Mouse (Mus musculus) liver, adult 2 months (tissue): ENCODE measurements at regions not wholly inside any gene's neighbourhood (a gene's known extent, or its start where the extent isn't known, plus 50 kb on each side); places are given as distances from the start of the nearest gene placed in this dataset.

Experiments
- DNase-seq: peaks from one replicate; pipeline ENCODE4 v3.0.0-alpha.2; 2011; ENCODE audit warnings: low read depth, low spot score; ENCODE audit errors: extremely low read depth
- H3K27ac ChIP-seq: fragments of 200-500 bp; replicated peaks from 2 replicates; pipeline ENCODE4 v1.5.1; 2012; ENCODE audit warnings: low read depth, mild to moderate bottlenecking, control low read depth, inconsistent platforms, low read length; ENCODE audit not compliant: insufficient read depth
- H3K27me3 ChIP-seq: fragments of 200-500 bp; 2 replicates; pipeline ENCODE4 v1.6.1; 2012; ENCODE audit warnings: mild to moderate bottlenecking, moderate library complexity, low read length, inconsistent platforms; ENCODE audit not compliant: control insufficient read depth, insufficient read depth
- H3K36me3 ChIP-seq: fragments of 200-500 bp; 2 replicates; pipeline ENCODE4 v1.6.1; 2012; ENCODE audit warnings: low read length, inconsistent platforms; ENCODE audit not compliant: control insufficient read depth, insufficient read depth
- H3K4me1 ChIP-seq: fragments of 200-500 bp; 2 replicates; pipeline ENCODE4 v1.6.1; 2011; ENCODE audit warnings: low read length; ENCODE audit not compliant: control insufficient read depth, insufficient read depth
- H3K4me3 ChIP-seq: fragments of 200-500 bp; 2 replicates; pipeline ENCODE4 v1.5.1; 2011; ENCODE audit warnings: low read depth, mild to moderate bottlenecking, control low read depth, low read length, moderate library complexity; ENCODE audit not compliant: insufficient read depth
- H3K79me2 ChIP-seq: fragments of 200-500 bp; 2 replicates; pipeline ENCODE4 v1.6.1; 2012; ENCODE audit warnings: inconsistent platforms, mild to moderate bottlenecking, low read length, moderate library complexity; ENCODE audit not compliant: control insufficient read depth, insufficient read depth
- H3K9ac ChIP-seq: fragments of 200-500 bp; 2 replicates; pipeline ENCODE4 v1.6.1; 2012; ENCODE audit warnings: low read depth, mild to moderate bottlenecking, control low read depth, inconsistent platforms, low read length
- CTCF ChIP-seq: fragments of 200-500 bp; IDR thresholded peaks from 2 replicates; pipeline ENCODE4 v1.5.1; 2011; ENCODE audit warnings: low read depth, low read length, control low read depth
- POLR2A ChIP-seq: fragments of 200-500 bp; IDR thresholded peaks from 2 replicates; pipeline ENCODE4 v1.6.1; 2011; ENCODE audit warnings: low read length, control low read depth; ENCODE audit not compliant: insufficient read depth; ENCODE audit errors: extremely low read depth
- WGBS: fragments of 180-500 bp; shearing (Covaris S2); methylation state at CpG from one replicate; pipeline ENCODE4 v1.1.7; 2018; 5-methylcytosine and 5-hydroxymethylcytosine counted together

DNA sequence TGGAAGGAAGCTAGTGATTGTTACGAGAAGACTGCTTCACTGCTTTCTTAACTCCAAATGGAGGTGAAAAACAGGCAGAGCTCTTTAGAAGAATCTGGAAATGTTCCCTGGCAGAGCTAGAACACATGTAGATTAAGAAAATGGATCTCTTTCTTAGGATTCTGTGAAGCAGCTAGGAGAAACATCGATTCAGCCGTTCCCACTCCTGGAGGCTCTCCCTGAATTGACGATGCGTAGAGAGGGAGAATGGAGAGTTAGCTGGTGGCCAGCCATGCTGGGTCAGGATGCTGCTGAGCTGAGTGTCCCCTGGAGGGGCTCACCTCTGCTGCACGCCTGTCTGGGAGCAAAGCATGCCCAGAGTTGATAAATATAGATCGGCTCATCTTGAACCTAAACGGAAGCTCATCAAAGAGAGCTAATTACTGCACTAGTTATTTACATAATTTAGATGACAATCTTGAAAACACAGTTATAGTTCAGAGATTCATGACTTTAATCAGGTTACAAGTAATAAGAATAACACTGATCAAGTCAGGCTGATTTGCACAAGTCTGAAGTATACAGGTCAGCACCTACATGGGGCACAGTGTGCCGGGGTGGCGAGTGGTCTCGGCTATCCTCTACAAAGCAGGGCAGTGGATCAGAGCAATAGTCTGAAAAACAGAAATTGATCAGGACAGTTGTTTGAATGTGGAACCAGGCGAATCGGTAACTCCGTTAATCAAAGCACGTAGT lies 273.0 kb downstream of the Rngtt start:
- H3K36me3 ChIP-seq, result no peaks in the 10 kb centered on the region
- peaks cover 2% of the 10 kb centered on the region; the same call in 1 of the 2 replicates for H3K4me1 ChIP-seq
- WGBS, result 86% methylated on average over 15 of the region's 15 CpGs
- H3K9ac ChIP-seq, result no peak overlapping the region
- H3K27me3 ChIP-seq, result no peaks in the 10 kb centered on the region
- TF ChIP-seq POLR2A, result no peak
- no peak for TF ChIP-seq CTCF
- no peak for DNase-seq
- H3K4me3 ChIP-seq, result no peak overlapping the region
- no peaks in the 10 kb centered on the region for H3K79me2 ChIP-seq
- no peak overlapping the region for H3K27ac ChIP-seq

DNA sequence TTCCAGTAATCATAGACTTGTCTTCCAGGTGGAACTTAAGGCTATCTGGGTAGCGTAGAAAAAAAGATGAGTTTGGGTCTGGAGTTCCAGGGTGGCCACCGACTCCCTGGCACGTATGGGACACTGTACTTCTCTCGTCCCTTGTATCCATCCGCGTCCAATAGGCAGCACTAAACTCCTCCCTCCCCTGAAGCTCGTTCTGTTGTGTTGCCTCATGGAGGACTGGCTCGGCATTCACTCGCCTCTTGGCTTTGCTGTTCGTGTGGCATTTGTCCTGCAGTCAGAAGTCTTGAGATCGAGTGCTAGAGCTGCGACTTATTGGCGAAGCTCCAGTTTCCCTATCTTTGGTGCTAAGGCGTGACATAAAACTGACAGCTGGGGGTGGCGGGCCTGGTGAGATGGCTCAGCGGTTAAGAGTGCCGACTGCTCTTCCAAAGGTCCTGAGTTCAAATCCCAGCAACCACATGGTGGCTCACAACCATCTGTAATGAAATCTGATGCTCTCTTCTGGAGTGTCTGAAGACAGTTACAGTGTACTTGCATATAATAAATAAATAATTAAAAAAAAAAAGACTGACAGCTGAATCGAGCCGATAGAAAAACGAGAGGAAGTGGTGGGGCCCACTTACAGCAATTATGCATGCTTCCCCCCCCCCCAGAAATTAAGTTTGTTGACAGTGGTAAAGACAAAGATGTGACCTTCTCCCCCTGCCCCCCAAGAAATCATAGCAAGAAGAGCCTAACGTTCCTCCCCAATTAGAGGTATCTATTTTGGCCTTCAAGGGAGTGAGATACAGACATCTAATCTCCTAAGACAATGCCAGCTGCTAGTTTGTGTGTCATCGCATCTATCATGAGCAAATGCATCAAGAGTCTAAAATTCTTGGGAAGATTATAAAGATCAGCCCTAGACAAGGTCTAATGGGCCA lies 274.1 kb downstream of the Rngtt start:
- Histone ChIP-seq H3K27me3 (no peaks in the 10 kb centered on the region), H3K79me2 (no peaks in the 10 kb centered on the region), H3K27ac (no peak overlapping the region), H3K4me3 (no peak overlapping the region), H3K9ac (no peak overlapping the region), H3K36me3 (no peaks in the 10 kb centered on the region), H3K4me1 (peaks cover 2% of the 10 kb centered on the region; the same call in 1 of the 2 replicates)
- TF ChIP-seq POLR2A, result no peak
- no peak for TF ChIP-seq CTCF
- WGBS, result 88% methylated on average over 22 of the region's 22 CpGs
- no peak for DNase-seq

DNA sequence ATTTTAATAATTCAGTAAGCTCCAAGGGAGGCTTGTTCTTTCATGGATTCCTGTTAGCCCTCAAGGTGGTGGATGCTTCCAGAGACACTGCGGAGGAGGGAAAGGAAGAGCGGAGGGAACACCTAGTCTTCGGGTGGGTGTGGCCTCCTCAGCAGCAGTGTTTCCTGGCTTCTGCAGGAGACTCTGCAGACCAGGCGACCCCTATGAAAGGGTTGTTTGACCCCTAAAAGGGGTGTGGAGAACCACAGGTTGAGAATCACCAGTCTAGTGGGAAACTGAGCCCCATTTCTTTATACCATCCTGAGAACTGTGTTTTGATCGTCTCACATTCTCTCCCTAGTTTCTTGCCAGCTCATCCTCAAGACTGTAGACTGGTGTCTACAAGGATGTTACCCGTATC lies 275.7 kb downstream of the Rngtt start:
- Histone ChIP-seq H3K4me1 (peaks cover 2% of the 10 kb centered on the region; the same call in 1 of the 2 replicates), H3K27ac (no peak overlapping the region), H3K4me3 (no peak overlapping the region), H3K9ac (no peak overlapping the region), H3K36me3 (no peaks in the 10 kb centered on the region), H3K27me3 (no peaks in the 10 kb centered on the region), H3K79me2 (no peaks in the 10 kb centered on the region)
- no peak for DNase-seq
- TF ChIP-seq POLR2A, result no peak
- no peak for TF ChIP-seq CTCF
- 73% methylated on average over 6 of the region's 6 CpGs for WGBS

DNA sequence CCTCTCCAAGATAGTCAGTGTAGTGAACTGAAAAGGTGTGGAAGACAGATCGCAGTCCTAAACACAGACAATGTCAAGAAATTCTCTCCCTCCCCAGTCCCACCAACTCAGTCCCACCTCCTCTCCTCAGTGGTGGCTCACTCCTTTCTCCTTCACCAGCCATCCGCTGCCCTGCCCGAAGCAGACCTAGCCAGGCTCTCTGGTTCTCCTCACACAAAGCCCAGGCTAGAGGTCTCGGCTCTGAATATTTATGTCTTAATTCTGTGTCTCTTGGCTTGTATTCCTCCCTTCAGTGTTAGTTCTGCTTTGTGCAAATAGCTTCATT lies 276.1 kb downstream of the Rngtt start:
- Histone ChIP-seq H3K9ac (no peak overlapping the region), H3K4me3 (no peak overlapping the region), H3K36me3 (no peaks in the 10 kb centered on the region), H3K79me2 (no peaks in the 10 kb centered on the region), H3K4me1 (peaks cover 2% of the 10 kb centered on the region; the same call in 1 of the 2 replicates), H3K27ac (no peak overlapping the region), H3K27me3 (no peaks in the 10 kb centered on the region)
- 73% methylated on average over 4 of the region's 4 CpGs for WGBS
- TF ChIP-seq POLR2A, result no peak
- TF ChIP-seq CTCF, result no peak
- no peak for DNase-seq

DNA sequence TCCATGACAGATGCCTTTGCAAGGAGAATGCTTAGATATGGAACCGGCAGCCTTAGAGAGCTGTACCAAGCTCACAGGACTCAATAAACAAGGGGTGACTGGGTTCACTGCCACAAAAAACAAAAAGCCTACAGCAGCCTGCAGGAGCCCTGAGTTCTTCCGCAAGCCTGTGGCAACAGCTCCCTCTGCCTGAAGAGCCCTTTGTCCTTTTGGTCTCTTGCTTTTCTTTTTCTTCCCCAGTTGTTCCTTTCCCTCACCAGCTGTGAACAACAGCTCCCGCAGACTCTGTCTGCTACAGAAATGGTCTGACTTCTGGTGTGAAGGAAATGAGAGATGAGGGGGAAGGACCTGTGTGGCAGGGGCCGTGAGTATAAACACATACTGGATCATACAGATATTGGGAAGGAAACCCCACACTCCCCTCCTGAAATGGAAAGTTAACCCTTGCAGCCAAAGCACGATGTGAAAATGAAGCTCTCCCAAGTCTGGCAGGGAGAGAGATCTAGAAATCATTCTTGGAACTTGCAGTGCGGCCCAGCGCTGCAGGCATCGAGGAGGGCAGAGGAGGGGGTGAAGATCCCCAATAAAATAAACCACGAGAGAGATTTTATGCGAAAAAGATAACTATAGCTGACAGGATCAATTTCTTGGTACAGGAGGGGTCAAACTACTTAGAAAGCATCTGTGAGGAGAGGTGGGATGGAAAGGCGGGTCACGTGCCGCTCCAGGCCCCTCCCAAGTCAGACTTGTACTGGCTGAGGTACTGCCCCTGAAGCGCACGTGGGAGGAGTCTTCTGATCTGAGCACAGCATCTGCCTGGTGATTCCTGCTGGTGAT lies 276.7 kb downstream of the Rngtt start:
- Histone ChIP-seq H3K9ac (no peak overlapping the region), H3K36me3 (no peaks in the 10 kb centered on the region)
- DNase-seq, result peak; percentile 11

More for the DNA sequence above, 276.7 kb downstream of the Rngtt start:
- TF ChIP-seq CTCF, result peak; percentile 32; the same call in 1 of the 2 replicates
- TF ChIP-seq POLR2A, result no peak
- peaks cover 2% of the 10 kb centered on the region; the same call in 1 of the 2 replicates for H3K4me1 ChIP-seq
- H3K79me2 ChIP-seq, result no peaks in the 10 kb centered on the region
- no peak overlapping the region for H3K27ac ChIP-seq
- no peaks in the 10 kb centered on the region for H3K27me3 ChIP-seq
- H3K4me3 ChIP-seq, result no peak overlapping the region
- 16% methylated on average over 15 of the region's 15 CpGs for WGBS
